Mouse (Mus musculus): ENCODE results near the gene Olfr639. TPM values are rescaled to one million over a fixed set of nuclear protein-coding genes. Genes with fewer than 3 reads are reported as not detected.
"Not testable (repeated sequence)": the region's sequence is repeated elsewhere in the genome, so short reads cannot be mapped to it uniquely, and the experiment has no call there.

Olfr639 gene
- polyA plus RNA-seq, 1 experiment from 2014 or later = 0.03 TPM

GRCm38 (mm10) chr7:104018953-104019352, 1.9 kb upstream of the Olfr639 start:
- Histone ChIP-seq H3K9me3 (ENCODE audit: control insufficient read depth, low read length) (no peaks in the 10 kb centered on the region), H3K27me3 (ENCODE audit: control insufficient read depth, insufficient read depth, low read length) (no peaks in the 10 kb centered on the region), H3K4me3 (ENCODE audit: low read length) (no peak overlapping the region), H3K9ac (ENCODE audit: low read depth, low read length) (no peak overlapping the region), H3K4me2 (replicated peaks; ENCODE audit: low read depth, low read length) (no peak overlapping the region), H3K36me3 (ENCODE audit: control insufficient read depth, insufficient read depth, low read length) (no peaks in the 10 kb centered on the region), H3K4me1 (ENCODE audit: control insufficient read depth, insufficient read depth, low read length) (no peaks in the 10 kb centered on the region), H3K27ac (ENCODE audit: low read depth, low read length) (no peak overlapping the region)
- WGBS = 84% methylated on average over 1 of the region's 1 CpGs
- no peak for ATAC-seq (ENCODE audit: low FRiP score, low TSS enrichment)

GRCm38 (mm10) chr7:103999124-103999523, 18.0 kb downstream of the Olfr639 start:
- H3K27ac ChIP-seq (ENCODE audit: low read depth, low read length) = no peak overlapping the region
- H3K4me3 ChIP-seq (ENCODE audit: low read length) = no peak overlapping the region
- H3K9ac ChIP-seq (ENCODE audit: low read depth, low read length) = no peak overlapping the region
- no peak for ATAC-seq (ENCODE audit: low FRiP score, low TSS enrichment)
- no peaks in the 10 kb centered on the region for H3K27me3 ChIP-seq (ENCODE audit: control insufficient read depth, insufficient read depth, low read length)
- no peak overlapping the region for H3K4me2 ChIP-seq (replicated peaks; ENCODE audit: low read depth, low read length)
- H3K36me3 ChIP-seq (ENCODE audit: control insufficient read depth, insufficient read depth, low read length) = no peaks in the 10 kb centered on the region
- no peaks in the 10 kb centered on the region for H3K9me3 ChIP-seq (ENCODE audit: control insufficient read depth, low read length)
- H3K4me1 ChIP-seq (ENCODE audit: control insufficient read depth, insufficient read depth, low read length) = no peaks in the 10 kb centered on the region

- no peak for ATAC-seq (ENCODE audit: low FRiP score, low TSS enrichment)
- Histone ChIP-seq H3K9ac (ENCODE audit: low read depth, low read length) (no peak within 1 kb of the TSS), H3K9me3 (ENCODE audit: control insufficient read depth, low read length) (no peaks in the 10 kb centered on the region), H3K36me3 (ENCODE audit: control insufficient read depth, insufficient read depth, low read length) (no peaks in the 10 kb centered on the region), H3K4me1 (ENCODE audit: control insufficient read depth, insufficient read depth, low read length) (no peaks in the 10 kb centered on the region), H3K4me3 (ENCODE audit: low read length) (no peak within 1 kb of the TSS), H3K4me2 (replicated peaks; ENCODE audit: low read depth, low read length) (no peak within 1 kb of the TSS), H3K27me3 (ENCODE audit: control insufficient read depth, insufficient read depth, low read length) (no peaks in the 10 kb centered on the region), H3K27ac (ENCODE audit: low read depth, low read length) (no peak within 1 kb of the TSS)
Measured at GRCm38 (mm10) chr7:103998446-103998845, 18.7 kb downstream of the Olfr639 start, which contains the start of gene Olfr638. TSS of gene Olfr638 (plus strand) at chr7:103998746.

GRCm38 (mm10) chr7:103971782-103972181, 45.3 kb downstream of the Olfr639 start:
- 65% methylated on average over 1 of the region's 1 CpGs for WGBS
- Histone ChIP-seq H3K4me1 (ENCODE audit: control insufficient read depth, insufficient read depth, low read length) (no peaks in the 10 kb centered on the region), H3K4me2 (replicated peaks; ENCODE audit: low read depth, low read length) (no peak overlapping the region), H3K27me3 (ENCODE audit: control insufficient read depth, insufficient read depth, low read length) (no peaks in the 10 kb centered on the region), H3K9me3 (ENCODE audit: control insufficient read depth, low read length) (no peaks in the 10 kb centered on the region), H3K27ac (ENCODE audit: low read depth, low read length) (no peak overlapping the region), H3K36me3 (ENCODE audit: control insufficient read depth, insufficient read depth, low read length) (no peaks in the 10 kb centered on the region), H3K4me3 (ENCODE audit: low read length) (no peak overlapping the region), H3K9ac (ENCODE audit: low read depth, low read length) (no peak overlapping the region)
- no peak for ATAC-seq (ENCODE audit: low FRiP score, low TSS enrichment)

GRCm38 (mm10) chr7:103970852-103971251, 46.3 kb downstream of the Olfr639 start, which contains the start of gene Olfr635:
TSS of gene Olfr635 (plus strand) at chr7:103971152.
- Histone ChIP-seq H3K4me1 (ENCODE audit: control insufficient read depth, insufficient read depth, low read length) (no peaks in the 10 kb centered on the region), H3K36me3 (ENCODE audit: control insufficient read depth, insufficient read depth, low read length) (no peaks in the 10 kb centered on the region), H3K27me3 (ENCODE audit: control insufficient read depth, insufficient read depth, low read length) (no peaks in the 10 kb centered on the region), H3K4me3 (ENCODE audit: low read length) (no peak within 1 kb of the TSS), H3K9me3 (ENCODE audit: control insufficient read depth, low read length) (no peaks in the 10 kb centered on the region), H3K27ac (ENCODE audit: low read depth, low read length) (no peak within 1 kb of the TSS), H3K9ac (ENCODE audit: low read depth, low read length) (no peak within 1 kb of the TSS), H3K4me2 (replicated peaks; ENCODE audit: low read depth, low read length) (no peak within 1 kb of the TSS)
- WGBS = 73% methylated on average over 1 of the region's 1 CpGs
- ATAC-seq (ENCODE audit: low FRiP score, low TSS enrichment) = no peak

- H3K9ac ChIP-seq (ENCODE audit: low read depth, low read length); H3K27me3 ChIP-seq (ENCODE audit: control insufficient read depth, insufficient read depth, low read length); H3K4me3 ChIP-seq (ENCODE audit: low read length); H3K36me3 ChIP-seq (ENCODE audit: control insufficient read depth, insufficient read depth, low read length); ATAC-seq (ENCODE audit: low FRiP score, low TSS enrichment); H3K4me2 ChIP-seq (replicated peaks; ENCODE audit: low read depth, low read length); H3K4me1 ChIP-seq (ENCODE audit: control insufficient read depth, insufficient read depth, low read length); H3K9me3 ChIP-seq (ENCODE audit: control insufficient read depth, low read length); H3K27ac ChIP-seq (ENCODE audit: low read depth, low read length): not testable (repeated sequence)
- WGBS = 94% methylated on average over 22 of the region's 22 CpGs
Measured at GRCm38 (mm10) chr7:103966873-103967272, 50.2 kb downstream of the Olfr639 start.

Other genes with a start within 250 kb of the Olfr639 start
- not detected in 2 replicates for gene Olfr69, start 245.7 kb downstream of the Olfr639 start, polyA plus RNA-seq (2014; fragmentation: Nextera tagmentation; extraction: Ambion mirVana)
- gene Olfr68, start 237.6 kb downstream of the Olfr639 start, polyA plus RNA-seq (2014; fragmentation: Nextera tagmentation; extraction: Ambion mirVana) = not detected in 2 replicates
- gene Olfr67, start 225.5 kb downstream of the Olfr639 start, polyA plus RNA-seq (2014; fragmentation: Nextera tagmentation; extraction: Ambion mirVana) = not detected in 2 replicates
- 1,529 and 1,788 TPM in 2 replicates for gene Hbb-bt, start 203.3 kb downstream of the Olfr639 start, polyA plus RNA-seq (2014; fragmentation: Nextera tagmentation; extraction: Ambion mirVana)
- 3,842 and 4,307 TPM in 2 replicates for gene Hbb-bs, start 189.2 kb downstream of the Olfr639 start, polyA plus RNA-seq (2014; fragmentation: Nextera tagmentation; extraction: Ambion mirVana)
- gene Hbb-bh2, start 176.8 kb downstream of the Olfr639 start, polyA plus RNA-seq (2014; fragmentation: Nextera tagmentation; extraction: Ambion mirVana) = not detected in 2 replicates
- gene Hbb-bh1, start 174.1 kb downstream of the Olfr639 start, polyA plus RNA-seq (2014; fragmentation: Nextera tagmentation; extraction: Ambion mirVana) = 2.8 and 6.5 TPM in 2 replicates
- 578 and 855 TPM in 2 replicates for gene Hbb-y, start 164.1 kb downstream of the Olfr639 start, polyA plus RNA-seq (2014; fragmentation: Nextera tagmentation; extraction: Ambion mirVana)
- gene Olfr66, start 131.1 kb downstream of the Olfr639 start, polyA plus RNA-seq (2014; fragmentation: Nextera tagmentation; extraction: Ambion mirVana) = not detected in 2 replicates
- not detected in 2 replicates for gene Olfr64, start 122.8 kb downstream of the Olfr639 start, polyA plus RNA-seq (2014; fragmentation: Nextera tagmentation; extraction: Ambion mirVana)
- not detected in 2 replicates for gene Olfr65, start 113.8 kb downstream of the Olfr639 start, polyA plus RNA-seq (2014; fragmentation: Nextera tagmentation; extraction: Ambion mirVana)
- not detected in 2 replicates for gene Olfr631, start 88.5 kb downstream of the Olfr639 start, polyA plus RNA-seq (2014; fragmentation: Nextera tagmentation; extraction: Ambion mirVana)
- not detected in 2 replicates for gene Olfr632, start 83.0 kb downstream of the Olfr639 start, polyA plus RNA-seq (2014; fragmentation: Nextera tagmentation; extraction: Ambion mirVana)
- not detected in 2 replicates for gene Olfr633, start 72.9 kb downstream of the Olfr639 start, polyA plus RNA-seq (2014; fragmentation: Nextera tagmentation; extraction: Ambion mirVana)
- 0.03 TPM in 1 of 2 replicates, not detected in the other for gene Olfr635, start 46.2 kb downstream of the Olfr639 start, polyA plus RNA-seq (2014; fragmentation: Nextera tagmentation; extraction: Ambion mirVana)
- gene Olfr638, start 18.6 kb downstream of the Olfr639 start, polyA plus RNA-seq (2014; fragmentation: Nextera tagmentation; extraction: Ambion mirVana) = not detected in 2 replicates
- not detected in 2 replicates for gene Olfr640, start 8.3 kb upstream of the Olfr639 start, polyA plus RNA-seq (2014; fragmentation: Nextera tagmentation; extraction: Ambion mirVana)
- gene Olfr641, start 18.1 kb upstream of the Olfr639 start, polyA plus RNA-seq (2014; fragmentation: Nextera tagmentation; extraction: Ambion mirVana) = not detected in 2 replicates
- gene Olfr642, start 35.4 kb upstream of the Olfr639 start, polyA plus RNA-seq (2014; fragmentation: Nextera tagmentation; extraction: Ambion mirVana) = not detected in 2 replicates
- gene 4930516K23Rik, start 44.1 kb upstream of the Olfr639 start, polyA plus RNA-seq (2014; fragmentation: Nextera tagmentation; extraction: Ambion mirVana) = not detected in 2 replicates
- gene Olfr644, start 54.6 kb upstream of the Olfr639 start, polyA plus RNA-seq (2014; fragmentation: Nextera tagmentation; extraction: Ambion mirVana) = not detected in 2 replicates
- gene Olfr645, start 68.2 kb upstream of the Olfr639 start, polyA plus RNA-seq (2014; fragmentation: Nextera tagmentation; extraction: Ambion mirVana) = not detected in 2 replicates
- not detected in 2 replicates for gene Olfr646, start 87.6 kb upstream of the Olfr639 start, polyA plus RNA-seq (2014; fragmentation: Nextera tagmentation; extraction: Ambion mirVana)
- not detected in 2 replicates for gene Ubqln5, start 112.5 kb upstream of the Olfr639 start, polyA plus RNA-seq (2014; fragmentation: Nextera tagmentation; extraction: Ambion mirVana)
- gene Olfr643, start 120.1 kb upstream of the Olfr639 start, polyA plus RNA-seq (2014; fragmentation: Nextera tagmentation; extraction: Ambion mirVana) = not detected in 2 replicates
- gene Ubqln3, start 126.0 kb upstream of the Olfr639 start, polyA plus RNA-seq (2014; fragmentation: Nextera tagmentation; extraction: Ambion mirVana) = not detected in 2 replicates
- not detected in 2 replicates for gene Ubqlnl, start 133.3 kb upstream of the Olfr639 start, polyA plus RNA-seq (2014; fragmentation: Nextera tagmentation; extraction: Ambion mirVana)
- gene Olfm5, start 147.5 kb upstream of the Olfr639 start, polyA plus RNA-seq (2014; fragmentation: Nextera tagmentation; extraction: Ambion mirVana) = not detected in 2 replicates
- 0.12 and 0.14 TPM in 2 replicates for gene Olfr648, start 166.1 kb upstream of the Olfr639 start, polyA plus RNA-seq (2014; fragmentation: Nextera tagmentation; extraction: Ambion mirVana)
- not detected in 2 replicates for gene Olfr649, start 178.7 kb upstream of the Olfr639 start, polyA plus RNA-seq (2014; fragmentation: Nextera tagmentation; extraction: Ambion mirVana)
- 1.3 and 2.5 TPM in 2 replicates for gene Trim6, start 201.5 kb upstream of the Olfr639 start, polyA plus RNA-seq (2014; fragmentation: Nextera tagmentation; extraction: Ambion mirVana)
- 1.4 and 1.5 TPM in 2 replicates for gene Trim34a, start 227.2 kb upstream of the Olfr639 start, polyA plus RNA-seq (2014; fragmentation: Nextera tagmentation; extraction: Ambion mirVana)

All from kidney, embryonic 14.5 days (tissue).